Mouse (Mus musculus) adrenal gland, adult 18-20 months (tissue): ENCODE results near the gene Scly. TPM values are rescaled to one million over a fixed set of nuclear protein-coding genes. Genes with fewer than 3 reads are reported as not detected.

ENCODE experiments used
- DNase-seq, 2 experiments: peaks; one replicate each; pipeline ENCODE4 v3.0.0; 2021 to 2022; ENCODE audit warnings: low spot score in 2 of 2
- long read RNA-seq, 2 experiments: library from polyadenylated mRNA; stranded (forward); transcript quantifications; one replicate each; pipeline ENCODE4 v2.0.0; 2021
- total RNA-seq, 2 experiments: library from RNA; stranded (reverse); gene quantifications; 1 replicate in 1 of 2; 2 replicates in 1 of 2; pipeline ENCODE4 v1.2.3; 2021

Gene Scly
- 10 to 100 TPM; 25.7 to 37.2 TPM for total RNA-seq
- long read RNA-seq, experiment 1, transcript Scly-201 (12 exons, 2,202 nt), result major isoform, 6 of 8 reads
- long read RNA-seq, experiment 1, partial matches to known transcripts, result 0 of 8 reads
- long read RNA-seq, experiment 1, other reads (novel, unspliced or antisense), result 0 of 8 reads
- long read RNA-seq, experiment 2, transcript Scly-201 (12 exons, 2,202 nt), result major isoform, 8 of 12 reads
- long read RNA-seq, experiment 2, partial matches to known transcripts, result 1 of 12 reads
- long read RNA-seq, experiment 2, other reads (novel, unspliced or antisense), result 3 of 12 reads

DNA sequence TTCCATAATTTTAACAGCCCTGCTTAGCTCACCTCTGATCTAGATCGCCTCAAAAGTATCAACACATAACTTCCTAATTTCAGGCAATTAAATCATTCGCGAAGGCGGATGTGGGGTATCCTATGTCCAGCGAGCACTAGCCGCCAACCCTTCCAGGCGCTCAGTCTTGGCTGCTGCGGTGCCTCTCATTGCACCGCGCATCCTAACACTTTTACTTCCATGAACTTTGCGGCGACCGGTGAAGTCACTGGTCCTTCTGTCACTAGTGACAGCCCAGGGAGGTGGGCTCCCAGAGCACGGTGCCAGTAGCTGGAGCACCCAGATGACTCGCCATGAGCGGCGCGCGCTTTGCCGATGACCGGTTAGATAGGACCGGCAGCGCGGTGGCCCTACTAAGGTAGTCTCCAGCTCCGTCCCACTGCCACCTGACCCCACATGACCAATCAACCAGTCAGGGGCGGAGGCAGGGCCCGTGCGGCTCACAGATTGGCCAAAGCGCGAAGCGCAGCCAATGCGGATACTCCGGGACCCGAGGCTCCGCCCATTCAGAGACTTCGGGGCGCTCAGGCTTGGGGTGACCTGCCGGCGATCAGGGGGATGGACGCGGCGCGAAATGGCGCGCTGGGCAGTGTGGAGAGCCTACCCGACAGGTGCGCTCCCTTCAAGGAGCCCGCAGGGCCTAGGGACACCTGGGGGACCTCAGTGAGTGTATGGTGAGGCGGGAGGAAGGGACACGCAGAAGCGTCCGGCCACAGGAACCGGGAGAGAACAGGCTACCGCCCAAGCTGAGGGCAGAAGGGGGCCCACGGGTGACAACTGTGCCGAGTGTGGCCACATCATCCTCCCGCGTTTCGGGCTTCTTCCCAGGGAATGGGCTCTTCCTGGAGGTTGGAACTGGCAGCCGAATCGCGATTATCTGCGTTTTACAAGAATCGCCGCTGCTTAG is at the start of gene Scly:
TSS of gene Scly (plus strand) at position 540 of the 946 bp plus-strand sequence.
- peak; percentile 91 for DNase-seq

DNA sequence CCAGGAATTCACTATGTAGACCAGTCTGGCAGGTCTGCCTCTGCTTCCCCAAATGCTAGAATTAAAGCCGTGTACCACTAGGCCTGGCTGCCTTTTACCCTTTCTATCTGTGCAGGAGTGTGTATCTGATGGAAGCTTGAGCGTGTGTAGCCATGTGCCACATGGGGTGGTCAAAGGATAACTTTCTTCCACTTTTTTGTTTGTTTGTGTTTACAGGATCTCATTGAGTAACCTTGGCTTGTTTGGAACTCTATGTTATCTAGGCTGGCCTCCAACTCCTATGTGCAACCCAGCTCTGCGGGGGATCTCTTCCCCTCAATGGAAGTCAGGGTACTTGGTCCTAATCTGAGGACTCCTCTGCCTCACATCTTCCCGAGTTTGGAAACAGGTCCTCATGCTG is 49.2 kb upstream of the Scly start:
- no peak for DNase-seq

DNA sequence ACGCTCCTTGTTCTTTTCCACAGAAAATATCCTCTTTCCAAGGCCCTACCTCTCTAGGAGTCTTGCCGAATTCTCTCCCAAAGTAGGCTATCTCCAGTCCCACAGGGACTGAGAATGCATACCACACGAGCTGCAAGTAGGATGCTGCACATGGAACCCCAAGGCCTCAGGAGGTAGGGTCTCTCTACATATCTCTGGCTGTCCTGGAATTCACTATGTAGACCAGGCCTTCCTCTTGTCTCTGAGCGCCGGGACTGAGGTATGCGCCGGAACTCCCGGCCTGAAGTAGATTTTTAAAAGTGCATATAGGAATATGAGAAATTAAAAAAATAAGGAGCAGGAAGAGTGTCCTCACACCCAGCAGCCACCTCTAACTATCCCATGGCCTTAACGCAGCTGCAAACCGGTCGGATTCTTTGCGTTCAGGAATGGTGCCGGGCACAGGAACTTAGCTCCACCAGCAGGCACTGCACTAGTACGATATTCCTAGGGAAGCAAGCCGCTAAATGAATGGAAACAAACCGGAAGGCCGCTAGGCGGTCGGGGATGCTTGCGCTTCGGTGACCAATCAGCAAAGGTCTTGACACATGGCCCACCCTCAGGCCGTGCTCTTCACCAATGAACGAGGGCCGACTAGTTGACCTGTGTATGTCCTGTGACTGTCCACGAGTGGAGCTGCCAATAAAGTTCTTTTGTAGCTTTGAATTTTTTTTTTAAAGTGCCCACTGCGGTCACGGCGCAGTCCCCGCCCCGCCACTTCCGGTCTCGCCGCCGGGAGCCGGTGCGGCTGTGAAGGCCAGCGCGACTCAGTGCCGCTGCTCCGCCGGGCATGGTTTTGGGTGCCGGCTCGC is 48.3 kb upstream of the Scly start, which contains the start of gene Ube2f:
TSS of gene Ube2f (plus strand) at position 741 of the 851 bp plus-strand sequence.
- DNase-seq, result peak; percentile 86

DNA sequence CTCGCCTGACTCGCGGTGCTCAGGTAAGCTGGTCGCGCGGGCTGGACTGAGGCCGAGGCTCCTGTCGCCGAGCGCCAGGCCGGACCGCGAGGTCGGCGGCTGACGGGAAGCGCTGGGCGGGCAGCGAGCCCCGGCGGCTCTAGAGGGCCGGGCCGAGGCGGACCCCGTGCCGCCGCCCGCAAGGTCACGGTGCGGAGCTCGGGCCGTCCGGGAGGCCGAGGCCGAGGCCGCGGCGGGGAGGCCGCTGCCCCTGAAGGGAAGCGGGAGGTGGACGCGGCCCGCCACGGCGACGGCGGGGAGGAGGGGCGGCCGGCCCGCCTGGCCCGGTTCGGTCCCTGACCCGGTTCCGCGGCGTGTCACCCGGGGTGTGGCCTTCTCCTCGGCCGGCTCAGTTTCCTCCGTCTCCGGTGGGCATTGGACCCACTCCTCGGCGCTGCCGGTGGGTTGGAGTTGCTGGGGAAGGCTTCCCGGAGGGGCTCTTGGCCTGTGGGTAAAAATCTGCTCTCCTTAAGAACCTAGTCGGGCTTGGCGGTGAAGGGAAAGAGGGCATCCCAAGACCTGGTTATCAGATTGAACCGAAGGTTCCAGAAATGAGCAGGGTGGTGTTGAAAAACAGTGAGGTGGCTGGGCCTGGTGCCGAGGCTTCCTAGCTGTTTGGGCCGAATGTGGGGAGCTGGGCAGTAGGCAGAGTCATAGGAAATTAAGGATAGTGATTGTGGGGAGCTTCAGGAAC is 47.6 kb upstream of the Scly start:
- DNase-seq, result peak; percentile 53 to 59

DNA sequence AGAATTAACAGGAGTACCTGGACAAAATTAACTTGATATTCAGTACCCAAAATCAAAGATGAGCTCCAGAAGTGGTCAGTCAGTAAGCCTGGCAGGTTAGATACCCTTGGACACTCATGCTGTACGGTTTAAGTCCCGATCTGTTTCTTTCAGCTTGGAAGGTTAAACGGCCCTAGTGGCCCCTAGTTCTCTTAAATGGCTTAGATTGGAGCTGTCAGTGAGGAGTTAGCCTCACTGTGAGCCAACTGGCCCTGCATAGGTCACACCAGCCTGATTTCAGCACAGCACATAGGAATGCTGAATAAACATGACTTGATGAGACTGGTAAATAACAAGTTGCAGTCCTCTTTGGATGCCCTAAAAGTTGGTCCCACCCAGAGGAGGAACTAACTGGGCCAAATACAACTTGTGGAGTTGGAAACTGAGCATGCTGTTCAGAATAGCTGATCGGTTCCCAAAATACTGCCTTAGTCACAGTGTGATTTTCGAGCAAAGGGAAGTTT is 46.9 kb upstream of the Scly start:
- DNase-seq, result no peak

DNA sequence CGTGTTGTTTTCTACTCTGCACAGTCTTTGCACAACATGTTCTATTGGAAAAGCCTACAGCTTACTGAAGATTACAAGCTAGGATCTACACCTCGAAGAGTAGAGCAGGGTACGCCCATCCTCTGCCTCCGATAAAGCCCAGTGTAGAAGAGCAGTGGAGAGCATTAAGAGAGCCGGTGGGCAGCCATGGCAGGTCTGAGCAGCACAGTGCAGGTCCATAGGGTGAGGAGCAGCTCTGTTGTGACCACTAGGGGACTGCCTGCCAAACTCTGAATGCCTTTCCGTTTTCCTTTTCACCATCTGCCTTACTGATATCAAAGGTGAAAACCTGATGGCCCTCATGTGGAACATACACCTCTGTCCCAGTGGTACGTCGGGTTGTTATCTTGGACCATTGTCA is 46.2 kb upstream of the Scly start:
- no peak for DNase-seq

DNA sequence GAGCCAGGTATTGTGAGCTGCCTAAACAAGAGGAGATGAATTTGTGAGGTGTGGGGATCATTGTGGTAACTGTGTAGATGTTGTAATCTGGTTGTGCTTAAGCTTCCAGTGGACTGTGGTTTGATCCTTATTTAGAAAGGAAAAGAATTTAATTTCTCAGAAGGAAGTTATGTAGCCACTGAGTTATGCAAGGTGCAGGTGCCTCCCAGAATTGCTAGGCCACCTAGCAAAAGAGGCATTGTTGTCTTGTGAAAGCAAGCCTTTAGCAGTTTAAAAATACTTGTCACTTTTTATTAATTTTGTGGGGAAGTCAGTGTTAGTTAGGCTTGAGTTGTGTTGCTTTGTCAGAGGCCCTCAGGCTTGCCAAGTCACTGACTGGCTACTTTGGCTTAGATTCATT is 40.2 kb upstream of the Scly start:
- DNase-seq, result no peak

DNA sequence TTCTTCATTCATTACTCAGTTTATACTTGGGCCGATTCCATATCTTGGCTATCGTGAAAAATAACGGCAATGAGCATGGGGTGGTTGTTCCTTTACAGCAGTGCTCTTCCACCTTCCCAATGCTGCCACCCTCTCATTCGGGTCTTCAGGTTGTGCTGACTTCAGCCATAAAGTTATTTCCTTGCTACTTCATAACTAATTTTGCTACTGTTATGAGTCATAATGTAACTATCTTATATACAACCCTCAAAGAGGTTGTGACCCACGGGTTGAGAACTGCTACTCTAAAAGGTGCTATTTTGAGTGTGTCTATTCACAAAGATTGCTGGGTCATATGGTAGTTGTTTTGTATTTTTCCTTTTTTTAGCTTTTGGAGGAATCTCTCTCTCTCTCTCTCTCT is 38.3 kb upstream of the Scly start:
- DNase-seq, result no peak

DNA sequence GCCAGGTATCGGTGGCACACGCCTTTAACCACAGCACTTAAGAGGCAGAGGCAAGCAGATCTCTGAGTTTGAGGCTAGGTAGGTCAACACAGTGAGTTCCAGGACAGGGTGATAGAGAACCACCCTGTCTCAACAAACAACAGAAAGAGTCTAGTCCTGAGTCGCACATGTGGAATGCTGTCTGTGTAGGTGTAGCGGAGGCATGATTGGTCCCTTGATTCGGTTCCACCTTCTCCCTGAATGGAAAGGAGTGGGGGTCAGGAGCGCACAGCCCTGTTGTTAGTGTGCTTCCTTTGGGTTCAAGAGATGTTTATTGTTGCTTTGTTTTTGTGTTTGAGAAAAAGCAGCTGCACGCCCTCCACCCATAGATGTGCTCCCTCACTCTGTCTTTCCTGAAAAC is 35.6 kb upstream of the Scly start:
- no peak for DNase-seq

DNA sequence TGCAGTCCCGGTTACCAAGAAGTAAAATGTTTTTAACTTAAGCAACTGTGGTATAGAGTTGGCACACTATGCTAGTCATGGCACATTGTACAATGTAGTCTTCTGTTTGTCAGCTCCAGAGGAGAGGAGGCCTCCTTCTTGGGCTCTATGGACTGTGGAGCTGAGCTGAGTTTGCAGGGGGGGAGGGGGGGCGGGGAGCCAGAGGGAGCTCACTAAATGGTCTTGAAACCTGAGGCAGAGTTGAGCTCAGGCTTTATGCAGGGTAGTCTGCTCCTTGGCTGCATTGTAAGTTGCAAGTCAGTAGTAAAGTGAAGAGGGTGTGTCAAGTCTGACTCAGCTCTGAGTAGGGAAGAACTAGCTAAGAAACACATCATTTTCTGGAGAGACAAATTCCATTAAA is 25.9 kb upstream of the Scly start:
- DNase-seq, result no peak

DNA sequence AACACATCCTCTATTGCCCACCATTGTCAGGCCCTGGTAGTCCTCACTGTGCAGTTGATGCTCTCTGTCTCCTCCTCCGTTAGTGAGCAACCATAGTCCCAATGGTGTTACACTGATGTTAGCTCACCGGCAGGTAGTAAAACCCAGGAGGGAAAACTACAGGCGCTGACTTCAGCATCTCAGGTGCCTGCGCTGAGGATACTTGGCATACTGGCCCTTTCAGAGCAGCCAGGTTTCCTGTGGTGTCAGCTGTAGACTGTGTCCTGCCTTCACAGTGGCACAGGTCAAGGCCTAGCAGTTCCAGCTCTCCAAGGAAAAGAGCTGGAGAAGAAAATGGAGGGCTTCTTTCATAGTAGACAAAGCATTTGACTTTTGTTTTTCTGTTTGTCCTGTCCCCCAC is 21.6 kb upstream of the Scly start:
- no peak for DNase-seq

DNA sequence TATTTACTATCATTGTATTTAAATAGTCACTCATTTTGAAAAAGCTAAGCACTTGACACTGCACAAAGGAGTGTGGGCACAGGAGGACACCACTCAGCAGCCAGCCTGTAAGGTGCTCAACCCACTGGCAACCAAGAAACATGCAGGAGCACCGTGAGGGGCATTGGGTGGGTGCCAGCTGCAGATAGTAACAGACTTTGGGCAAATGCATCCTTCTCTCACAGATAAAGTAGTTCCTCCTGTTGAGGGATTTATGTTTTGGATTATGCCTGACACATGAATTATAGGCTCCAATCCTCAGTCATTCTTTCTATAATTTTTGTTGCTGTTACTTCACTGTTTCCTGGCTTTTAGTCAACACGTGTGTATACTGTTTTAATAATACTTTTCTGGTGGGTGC is 20.7 kb upstream of the Scly start:
- DNase-seq, result no peak

DNA sequence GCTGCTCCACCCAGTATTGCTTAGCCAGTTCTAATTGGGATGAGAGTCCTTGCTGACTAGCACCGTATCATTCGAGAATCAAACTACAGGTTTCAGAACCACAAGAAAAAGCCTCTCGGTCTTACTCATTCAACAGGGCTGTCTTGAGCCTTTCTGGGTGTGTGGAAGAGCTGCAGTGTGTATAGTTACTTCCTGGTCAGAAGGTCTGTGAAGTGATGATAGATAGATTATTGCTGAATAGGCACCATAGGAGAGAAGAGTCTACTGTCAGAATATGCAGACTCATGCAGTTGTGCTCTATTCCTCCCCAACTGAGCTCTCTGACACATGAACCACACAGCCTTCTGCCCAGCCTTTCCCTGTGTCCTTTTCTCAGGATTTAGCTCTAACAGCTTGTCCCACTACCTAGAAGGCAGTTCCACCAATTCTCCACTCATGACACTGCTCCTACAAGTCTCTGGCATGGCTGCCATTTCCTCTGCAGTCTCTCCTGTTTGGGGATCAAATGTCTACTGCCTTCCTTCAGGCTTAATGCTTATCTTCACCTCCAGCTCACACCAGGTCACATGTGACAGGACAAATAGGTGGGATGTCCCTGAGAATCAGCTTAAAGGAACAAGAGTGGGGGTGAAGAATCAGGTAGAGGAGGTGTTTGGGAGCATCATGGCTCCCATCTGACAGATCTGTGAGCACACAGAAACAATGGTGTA is 19.6 kb upstream of the Scly start:
- DNase-seq, result no peak

DNA sequence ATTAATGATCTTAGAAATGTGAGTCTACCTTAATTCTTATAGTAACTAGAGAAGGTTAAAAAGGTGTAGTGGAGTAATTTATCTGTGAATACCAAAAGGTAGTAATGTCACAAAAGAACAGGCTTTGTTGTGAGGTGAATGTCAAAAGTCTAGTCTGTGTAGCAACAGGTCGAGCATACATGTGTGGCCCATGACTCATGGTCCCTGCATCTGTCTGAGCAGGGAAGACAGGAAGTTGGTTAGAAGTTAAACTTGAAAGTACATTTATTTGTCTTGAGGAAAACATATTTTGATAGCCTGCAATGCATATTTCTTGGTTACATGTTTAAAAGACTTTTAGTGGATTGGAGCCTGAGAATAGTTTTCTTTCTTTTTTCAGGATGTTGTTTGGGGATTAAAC is 19.0 kb upstream of the Scly start:
- no peak for DNase-seq

DNA sequence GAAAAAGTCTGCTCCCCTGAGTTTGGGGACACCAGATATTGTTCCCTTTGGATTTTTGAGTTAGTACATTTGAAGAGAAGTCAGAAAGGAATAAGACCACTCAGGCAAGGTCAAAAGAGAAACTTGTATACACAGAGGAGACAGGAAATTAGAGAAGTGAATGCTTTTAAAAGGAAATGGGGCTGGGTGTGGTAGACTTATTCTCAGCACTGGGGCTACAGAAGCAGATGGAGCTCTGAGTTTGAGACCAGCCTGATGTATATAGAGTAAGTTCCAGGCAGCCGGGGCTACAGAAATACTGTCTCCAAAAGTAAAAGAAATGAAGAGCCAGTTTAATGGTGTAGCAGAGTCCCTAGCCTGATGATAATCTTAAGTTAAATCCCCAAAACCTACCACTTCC is 15.6 kb upstream of the Scly start:
- no peak for DNase-seq

DNA sequence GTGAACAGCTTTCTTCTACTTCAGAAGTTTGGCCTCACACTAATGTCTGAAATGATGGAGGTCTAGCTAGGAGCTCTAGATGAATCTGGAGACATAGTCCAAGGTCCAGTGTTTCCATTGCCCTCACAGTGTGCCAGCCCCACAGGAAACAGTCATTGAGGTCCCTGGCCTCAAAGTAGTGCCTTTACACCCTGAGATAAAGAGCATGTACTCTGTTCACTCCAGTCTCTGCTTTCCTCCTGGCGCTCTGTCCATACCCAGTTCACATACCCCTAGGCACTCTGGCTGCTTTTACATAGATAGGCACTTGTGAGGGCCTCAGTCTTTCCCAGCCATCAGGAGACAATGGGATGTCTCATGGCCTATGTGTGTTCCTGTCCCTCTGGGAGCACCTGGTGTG is 8.8 kb upstream of the Scly start:
- no peak for DNase-seq

DNA sequence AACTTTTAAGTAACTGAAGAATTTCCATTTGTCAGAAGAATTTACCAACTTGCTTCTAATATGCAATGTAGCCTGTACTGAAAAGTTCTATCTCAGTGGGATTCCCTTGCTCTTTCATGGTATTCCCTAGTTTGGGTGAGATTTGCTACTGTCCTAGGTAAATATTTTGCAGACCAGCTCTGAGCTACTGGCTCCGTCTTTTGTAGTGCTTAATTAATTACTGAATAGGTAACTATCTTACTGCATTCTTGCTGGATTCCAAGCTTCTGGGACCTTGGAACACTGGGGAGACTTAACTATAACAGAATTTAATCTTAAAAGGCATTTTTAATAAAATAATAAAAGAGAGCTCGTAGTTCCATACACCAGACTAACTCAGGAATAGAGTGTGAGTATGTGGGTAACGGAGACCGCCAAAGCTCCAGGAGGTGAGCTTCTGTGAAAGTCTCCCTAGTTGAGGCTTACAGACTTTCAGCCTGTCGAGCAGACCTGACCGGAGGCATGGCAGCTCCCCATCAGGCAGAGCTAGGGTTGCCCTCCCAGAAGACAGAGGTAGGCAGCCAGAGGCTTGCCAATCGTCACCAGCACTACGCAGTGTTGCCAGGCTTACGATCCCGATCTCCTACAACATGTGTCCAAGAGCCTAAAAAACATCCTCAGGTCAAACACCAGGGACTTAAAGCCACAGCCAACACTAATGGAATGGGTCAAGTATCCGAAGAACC is 5.9 kb upstream of the Scly start:
- no peak for DNase-seq

DNA sequence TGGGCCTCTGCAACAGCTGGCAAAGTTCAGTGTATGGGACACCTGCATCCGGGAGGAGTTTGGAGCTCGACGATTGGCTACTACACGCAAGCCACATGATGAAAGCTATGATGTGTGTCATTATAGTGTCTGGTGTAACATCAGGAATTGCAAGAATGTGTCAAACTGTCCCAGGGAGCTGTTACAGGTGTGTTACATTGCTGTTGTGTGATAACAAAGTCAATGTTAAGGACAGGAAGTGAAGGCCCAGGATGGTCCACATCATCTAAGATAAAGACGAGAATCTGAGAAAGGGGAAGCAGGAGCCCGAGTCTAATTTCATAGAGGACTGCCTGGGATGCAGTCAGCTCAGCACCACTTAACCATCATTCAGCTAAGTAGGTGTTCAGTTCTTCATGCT is 2.6 kb upstream of the Scly start:
- no peak for DNase-seq

DNA sequence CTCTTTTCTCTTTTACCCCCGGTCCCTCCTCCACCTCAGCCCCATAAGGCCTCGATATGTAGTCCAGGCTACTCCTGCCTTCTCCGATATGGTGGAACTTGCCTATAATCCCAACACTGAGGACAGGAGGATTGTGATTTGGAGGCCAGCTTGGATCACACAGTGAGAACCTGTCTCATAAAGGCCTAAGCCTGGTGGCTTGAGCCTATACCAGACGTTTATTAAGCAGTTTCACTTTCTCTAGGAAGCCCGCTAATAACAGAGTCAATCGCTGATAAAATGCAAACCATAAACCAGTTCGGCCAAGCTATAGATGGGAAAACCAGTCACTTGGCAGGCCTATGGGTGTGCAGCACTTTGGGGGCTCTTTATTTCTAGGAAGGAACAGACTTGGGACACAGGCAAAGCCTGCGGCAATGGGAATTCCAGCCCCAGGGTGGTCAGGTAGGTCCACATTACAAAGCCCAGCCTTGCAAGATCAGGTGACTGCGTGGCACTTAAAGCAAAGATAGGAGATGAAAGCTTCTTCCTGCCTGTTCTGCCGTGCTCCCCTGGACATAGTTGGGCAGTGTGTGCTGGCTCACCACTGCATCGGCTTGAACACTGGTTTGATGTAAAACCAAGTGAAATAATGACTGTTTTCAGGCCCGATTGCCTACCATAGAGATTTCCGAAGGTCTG is 1.0 kb downstream of the Scly start:
- no peak for DNase-seq
